Mouse (Mus musculus) spleen, adult 2 months (tissue): ENCODE data around the gene Ifit1bl1. TPM values are rescaled to one million over a fixed set of nuclear protein-coding genes. Genes with fewer than 3 reads are reported as not detected.
"Not testable (repeated sequence)": the region's sequence is repeated elsewhere in the genome, so short reads cannot be mapped to it uniquely, and the experiment has no call there.

Experiments
- DNase-seq, 2 experiments: peaks; one replicate each; pipeline versions ENCODE4 v3.0.0 to v3.0.0-alpha.2; 2012 to 2021; ENCODE audit warnings: low spot score in 2 of 2, low read depth in 1 of 2
- H3K27ac ChIP-seq: fragments of 200-500 bp; 2 replicates; pipeline ENCODE4 v1.5.1; 2012; ENCODE audit warnings: low read length, inconsistent platforms; ENCODE audit not compliant: insufficient read depth
- H3K27me3 ChIP-seq: fragments of 200-500 bp; 2 replicates; pipeline ENCODE4 v1.6.1; 2012; ENCODE audit warnings: mild to moderate bottlenecking, moderate library complexity, low read length, inconsistent platforms; ENCODE audit not compliant: control insufficient read depth, insufficient read depth
- H3K36me3 ChIP-seq: fragments of 200-500 bp; 2 replicates; pipeline ENCODE4 v1.6.1; 2012; ENCODE audit warnings: mild to moderate bottlenecking, low read length, inconsistent platforms; ENCODE audit not compliant: control insufficient read depth, insufficient read depth
- H3K4me1 ChIP-seq: fragments of 200-500 bp; 2 replicates; pipeline ENCODE4 v1.6.1; 2011; ENCODE audit warnings: inconsistent platforms; ENCODE audit not compliant: control insufficient read depth, insufficient read depth, insufficient read length
- H3K4me3 ChIP-seq: fragments of 200-500 bp; 2 replicates; pipeline ENCODE4 v1.5.1; 2011; ENCODE audit warnings: mild to moderate bottlenecking, inconsistent platforms; ENCODE audit not compliant: insufficient read depth, insufficient read length; ENCODE audit errors: extremely low read depth
- CTCF ChIP-seq: fragments of 200-500 bp; IDR thresholded peaks from 2 replicates; pipeline ENCODE4 v1.5.1; 2011; ENCODE audit warnings: mild to moderate bottlenecking, inconsistent platforms; ENCODE audit not compliant: insufficient read depth, insufficient read length, insufficient replicate concordance; ENCODE audit errors: extremely low read depth
- POLR2A ChIP-seq: fragments of 200-500 bp; IDR thresholded peaks from 2 replicates; pipeline ENCODE4 v1.6.1; 2011; ENCODE audit warnings: low read depth, low read length, inconsistent platforms
- WGBS: fragments of 180-500 bp; shearing (Covaris S2); methylation state at CpG from one replicate; pipeline ENCODE4 v1.1.7; 2018; 5-methylcytosine and 5-hydroxymethylcytosine counted together
- polyA plus RNA-seq: library from polyadenylated mRNA; depleted of rRNA; stranded (reverse); fragments of >200 nt; gene quantifications from 2 replicates; pipeline ENCODE4 v1.2.3, GENCODE M21; 2012

The Ifit1bl1 gene
- polyA plus RNA-seq, 1 experiment, result 1.9 TPM

DNA sequence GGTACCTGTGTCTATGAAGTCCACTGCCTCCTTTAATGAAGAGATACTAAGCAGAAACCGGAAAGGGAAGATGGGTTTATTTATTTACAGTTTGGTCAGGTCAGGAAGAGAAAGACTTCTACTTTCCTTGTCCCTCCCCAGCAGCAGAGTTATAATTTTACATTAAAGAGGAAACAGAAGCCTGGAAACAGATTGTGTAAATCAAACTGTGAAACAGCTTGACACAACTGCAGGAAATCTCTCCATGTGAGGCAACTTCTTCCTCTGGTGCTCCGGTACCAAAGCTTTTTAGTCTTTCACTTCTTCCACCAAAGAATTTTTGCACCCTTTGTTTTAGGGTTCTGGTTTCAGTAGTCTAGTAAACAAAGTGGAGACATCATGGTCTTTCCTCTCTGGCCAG is 31.7 kb upstream of the Ifit1bl1 start:
- no peak overlapping the region for H3K4me3 ChIP-seq
- H3K36me3 ChIP-seq, result no peaks in the 10 kb centered on the region
- 23% methylated on average over 2 of the region's 2 CpGs for WGBS
- no peak for TF ChIP-seq POLR2A
- no peak for TF ChIP-seq CTCF
- no peaks in the 10 kb centered on the region for H3K4me1 ChIP-seq
- DNase-seq, result no peak
- H3K27ac ChIP-seq, result no peak overlapping the region
- no peaks in the 10 kb centered on the region for H3K27me3 ChIP-seq

DNA sequence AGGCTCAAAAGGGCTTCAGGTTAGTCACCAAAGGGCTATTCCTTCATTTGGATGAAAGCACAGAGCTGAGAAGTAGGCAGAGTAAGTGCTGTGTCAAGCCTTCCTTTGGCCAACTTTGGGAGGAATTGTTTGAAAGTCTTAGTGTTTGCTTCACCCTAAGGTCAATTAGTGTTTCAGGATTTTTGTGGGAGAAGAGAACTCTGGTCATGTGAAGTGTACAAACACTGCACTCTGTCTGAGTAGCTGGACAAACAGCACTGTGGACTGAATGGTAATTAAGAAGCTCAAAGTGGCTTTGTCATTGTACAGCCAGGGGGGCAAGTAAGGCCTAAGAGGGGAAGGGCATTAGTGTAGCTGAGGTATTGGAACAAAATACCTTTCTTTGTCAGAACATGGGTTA is 29.7 kb upstream of the Ifit1bl1 start:
- Histone ChIP-seq H3K27me3 (no peaks in the 10 kb centered on the region), H3K36me3 (no peaks in the 10 kb centered on the region), H3K4me1 (no peaks in the 10 kb centered on the region), H3K27ac (no peak overlapping the region), H3K4me3 (no peak overlapping the region)
- DNase-seq, result no peak
- TF ChIP-seq POLR2A (no peak), CTCF (no peak)

DNA sequence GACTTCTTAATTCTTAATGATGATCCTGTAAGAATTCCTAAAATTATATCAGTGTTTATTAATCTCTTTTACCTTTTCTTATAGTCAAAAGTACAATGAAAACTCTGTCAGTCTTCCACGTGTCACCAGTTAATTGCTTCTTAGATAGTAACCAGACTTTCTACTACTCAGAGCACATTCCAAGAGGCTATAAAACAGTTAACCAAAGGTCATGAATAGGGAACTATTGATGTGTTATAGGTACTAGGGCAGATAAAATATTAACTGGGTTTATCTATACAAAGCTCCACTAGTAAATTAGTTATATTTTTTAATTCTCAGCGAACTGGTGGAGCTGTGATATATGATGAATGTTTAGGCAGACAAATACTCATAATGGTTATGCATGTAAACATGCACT is 25.7 kb upstream of the Ifit1bl1 start:
- Histone ChIP-seq H3K36me3 (no peaks in the 10 kb centered on the region), H3K4me3 (no peak overlapping the region), H3K4me1 (peaks cover 3% of the 10 kb centered on the region; the same call in 1 of the 2 replicates), H3K27ac (no peak overlapping the region), H3K27me3 (no peaks in the 10 kb centered on the region)
- TF ChIP-seq CTCF (no peak), POLR2A (no peak)
- WGBS, result 92% methylated on average over 2 of the region's 2 CpGs
- no peak for DNase-seq

DNA sequence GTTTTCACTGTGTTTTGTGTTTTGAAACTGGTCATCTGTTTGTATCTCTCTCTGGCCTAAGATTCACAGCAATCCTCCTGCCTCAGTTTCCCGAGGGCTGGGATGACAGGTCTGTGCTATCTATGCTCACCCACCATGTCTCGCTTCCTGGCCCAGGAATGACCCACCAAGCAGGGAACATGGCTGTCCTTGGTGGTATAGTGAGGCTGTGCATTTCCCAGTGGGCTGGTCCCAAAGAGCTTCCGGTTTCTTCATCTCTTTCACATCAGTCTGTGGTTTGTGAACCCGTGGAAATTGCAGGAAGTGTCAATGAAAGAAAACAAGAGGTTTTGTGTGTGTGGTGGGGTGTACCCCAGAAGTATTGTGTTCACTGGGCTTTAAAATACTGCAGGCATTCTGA is 22.9 kb upstream of the Ifit1bl1 start:
- Histone ChIP-seq H3K4me1 (peaks cover 3% of the 10 kb centered on the region; the same call in 1 of the 2 replicates), H3K36me3 (no peaks in the 10 kb centered on the region), H3K27me3 (no peaks in the 10 kb centered on the region), H3K27ac (peak overlapping the region; percentile 2; the same call in 1 of the 2 replicates), H3K4me3 (no peak overlapping the region)
- 51% methylated on average over 4 of the region's 4 CpGs for WGBS
- no peak for TF ChIP-seq POLR2A
- TF ChIP-seq CTCF, result no peak
- DNase-seq, result no peak

DNA sequence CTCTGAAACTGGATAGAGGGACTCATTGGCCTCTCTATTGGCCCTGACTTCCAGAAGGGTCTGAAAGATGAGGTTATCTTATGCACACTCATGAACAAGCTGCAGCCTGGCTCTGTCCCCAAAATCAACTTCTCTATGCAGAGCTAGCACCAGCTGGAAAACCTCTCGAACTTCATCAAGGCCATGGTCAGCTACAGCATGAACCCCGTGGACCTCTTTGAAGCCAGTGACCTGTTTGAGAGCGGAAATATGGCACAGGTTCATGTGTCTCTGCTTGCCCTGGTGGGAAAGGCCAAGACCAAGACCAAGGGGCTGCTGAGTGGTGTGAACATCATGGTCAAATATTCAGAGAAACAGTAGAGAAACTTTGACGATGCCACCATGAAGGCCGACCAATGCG is 22.0 kb upstream of the Ifit1bl1 start:
- Histone ChIP-seq H3K4me3 (no peak overlapping the region), H3K36me3 (no peaks in the 10 kb centered on the region), H3K27ac (peak overlapping the region; percentile 65), H3K27me3 (no peaks in the 10 kb centered on the region), H3K4me1 (peaks cover 3% of the 10 kb centered on the region; the same call in 1 of the 2 replicates)
- WGBS, result 91% methylated on average over 6 of the region's 6 CpGs
- DNase-seq, result no peak
- TF ChIP-seq POLR2A (no peak), CTCF (no peak)

DNA sequence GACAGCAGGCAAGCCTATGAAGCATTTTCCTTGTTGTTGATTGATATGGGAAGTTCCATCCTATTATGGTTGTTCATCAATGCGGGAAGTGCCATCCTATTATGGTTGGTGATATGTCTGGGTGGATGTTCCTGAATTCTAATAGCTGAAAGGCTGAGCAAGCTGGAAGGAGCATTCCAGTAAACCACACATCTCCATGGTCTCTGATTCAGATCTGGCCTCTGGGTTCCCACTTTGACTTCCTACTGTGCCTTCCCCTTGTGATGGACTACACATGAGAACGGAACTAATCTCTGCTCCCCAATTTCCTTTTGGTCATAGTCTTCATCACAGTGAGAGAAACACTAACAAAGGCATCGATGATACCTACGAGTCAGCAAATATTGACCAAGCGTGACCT is 19.1 kb upstream of the Ifit1bl1 start:
- Histone ChIP-seq H3K36me3 (no peaks in the 10 kb centered on the region), H3K27ac (no peak overlapping the region), H3K4me3 (no peak overlapping the region), H3K4me1 (peaks cover 3% of the 10 kb centered on the region; the same call in 1 of the 2 replicates), H3K27me3 (no peaks in the 10 kb centered on the region)
- DNase-seq, result no peak
- WGBS, result 91% methylated on average over 5 of the region's 5 CpGs
- TF ChIP-seq POLR2A (no peak), CTCF (no peak)

DNA sequence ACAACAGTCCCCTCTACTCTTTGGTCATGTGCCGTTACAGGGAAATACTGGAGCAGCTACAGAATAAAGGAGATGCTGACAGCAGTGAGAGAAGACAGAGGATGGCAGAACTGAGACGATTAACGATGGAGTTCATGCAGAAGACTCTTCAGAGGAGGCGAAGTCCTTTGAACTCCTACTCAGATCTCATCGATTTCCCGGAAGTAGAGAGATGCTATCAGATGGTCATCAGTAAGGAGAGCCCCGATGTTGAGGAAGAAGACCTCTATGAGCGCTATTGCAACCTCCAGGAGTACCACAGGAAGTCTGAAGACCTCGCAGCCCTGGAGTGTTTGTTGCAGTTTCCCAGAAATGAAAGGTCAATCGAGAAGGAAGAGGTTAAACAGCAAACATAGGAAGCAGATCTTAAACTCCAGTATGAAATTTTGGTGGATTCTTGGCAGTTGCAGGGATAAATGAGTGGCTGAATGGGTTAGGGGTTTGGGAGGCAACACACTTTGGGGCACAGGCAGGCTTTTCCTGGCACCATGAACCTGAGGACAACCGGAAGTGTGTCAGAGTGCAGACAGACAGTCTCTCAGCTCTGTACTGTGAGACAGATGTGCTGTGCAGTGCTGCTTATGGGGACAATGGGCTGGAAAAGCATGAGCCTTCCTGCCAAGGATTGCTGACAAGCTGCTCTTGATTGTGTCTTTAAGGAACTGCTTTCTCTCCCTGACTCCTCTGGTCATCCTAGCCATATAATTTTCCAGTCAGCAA is 10.7 kb upstream of the Ifit1bl1 start:
- H3K4me3 ChIP-seq, H3K36me3 ChIP-seq, DNase-seq, H3K27me3 ChIP-seq, H3K4me1 ChIP-seq: not testable (repeated sequence)
- H3K27ac ChIP-seq, result peak overlapping the region; percentile 27; the same call in 1 of the 2 replicates
- 74% methylated on average over 5 of the region's 11 CpGs for WGBS

DNA sequence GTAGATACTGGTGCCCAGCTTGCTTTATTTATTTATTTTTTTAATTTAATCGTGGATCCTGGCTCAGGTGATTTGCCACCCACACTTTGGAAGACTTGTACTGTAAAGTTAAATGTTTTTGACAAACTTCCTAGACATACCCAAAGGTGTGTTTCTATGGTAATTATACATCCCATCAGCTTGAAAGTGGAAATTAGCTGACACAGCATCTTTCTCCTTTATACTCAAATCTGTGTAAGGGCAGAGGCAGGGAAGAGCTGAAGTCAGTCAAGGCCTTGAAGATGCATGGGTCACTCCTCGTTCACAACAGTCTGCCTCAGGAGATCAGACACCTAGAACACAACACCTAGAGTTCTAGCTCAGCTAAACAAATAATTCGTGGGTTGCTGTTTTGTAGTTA is 8.4 kb upstream of the Ifit1bl1 start:
- 74% methylated on average over 3 of the region's 3 CpGs for WGBS
- not testable (repeated sequence) for H3K4me3 ChIP-seq, H3K36me3 ChIP-seq, DNase-seq, H3K27ac ChIP-seq, H3K27me3 ChIP-seq
- H3K4me1 ChIP-seq, result peaks cover 10% of the 10 kb centered on the region

DNA sequence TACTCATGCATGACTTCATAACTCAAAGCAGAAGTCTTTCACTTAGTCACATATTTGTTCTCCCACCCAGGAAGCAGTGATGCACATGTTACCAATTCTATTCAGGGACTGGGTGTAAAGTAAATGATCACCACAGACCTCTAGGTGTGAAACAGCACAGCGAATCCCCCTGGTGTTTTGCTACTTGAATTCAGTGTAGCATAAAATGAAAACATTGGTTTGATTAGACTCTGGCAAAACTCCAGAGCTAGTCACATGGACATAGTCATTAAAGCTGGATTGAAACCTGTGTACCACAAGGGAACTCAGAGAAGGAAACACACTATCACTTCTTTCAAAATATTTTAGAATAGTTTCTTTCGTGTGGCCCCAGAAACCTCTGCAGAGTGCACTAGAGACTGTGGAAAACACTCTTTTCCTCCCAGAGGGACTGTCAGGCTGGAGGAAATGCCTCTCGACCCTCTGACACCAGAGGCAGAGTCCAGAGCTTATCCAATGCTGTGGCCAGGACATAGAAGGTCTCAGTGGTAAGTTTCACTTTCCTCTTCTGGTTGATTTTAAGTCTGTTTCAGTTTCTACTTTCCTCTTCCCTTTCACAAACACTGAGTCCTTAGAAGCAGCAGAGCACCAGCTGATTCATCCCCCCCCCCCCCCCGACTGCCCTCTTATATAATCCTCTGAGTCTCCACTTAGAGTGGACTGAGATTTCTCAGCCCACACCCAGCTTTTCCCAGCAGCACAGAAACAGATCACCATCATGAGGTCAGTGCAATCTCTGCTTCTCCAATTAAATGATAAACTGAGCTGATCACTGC is 5.7 kb upstream of the Ifit1bl1 start, which contains the start of gene Ifit3b:
TSS of gene Ifit3b (plus strand) at position 734 of the 815 bp plus-strand sequence.
- not testable (repeated sequence) for H3K36me3 ChIP-seq, H3K27me3 ChIP-seq, DNase-seq, H3K4me3 ChIP-seq
- WGBS, result 8% methylated on average over 4 of the region's 4 CpGs
- H3K4me1 ChIP-seq, result peaks cover 11% of the 10 kb centered on the region
- peak within 1 kb of the TSS; percentile 88 for H3K27ac ChIP-seq
